Mouse (Mus musculus): ENCODE measurements at regions not wholly inside any gene's neighbourhood (a gene's known extent, or its start where the extent isn't known, plus 50 kb on each side); places are given as distances from the start of the nearest gene placed in this dataset.

DNA sequence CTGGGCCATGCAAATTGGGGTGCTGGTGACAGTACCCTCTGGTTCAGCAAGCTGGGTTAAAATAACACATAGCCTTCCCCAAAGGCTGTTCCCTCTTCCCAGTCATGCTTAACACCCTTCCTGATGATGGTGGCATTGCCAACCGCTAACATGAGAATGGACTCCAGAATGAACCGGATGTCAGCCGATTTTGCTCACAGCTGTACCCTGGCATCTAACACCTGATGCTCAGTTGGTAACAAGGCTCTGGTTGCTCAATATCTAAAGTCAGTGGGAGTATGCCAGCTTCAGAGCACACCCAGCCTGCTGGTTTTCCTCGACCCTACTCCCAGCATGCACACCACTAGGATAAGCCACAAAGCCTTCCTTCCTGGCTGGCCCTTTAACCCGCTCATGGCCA, 164.6 kb upstream of the Nfe2l3 start:
- TF ChIP-seq CTCF (IDR thresholded peaks at IDR 0.05; ENCODE audit: extremely low read depth, insufficient read depth, insufficient read length, insufficient replicate concordance) (no peak), POLR2A (IDR thresholded peaks at IDR 0.05; ENCODE audit: low read depth, low read length) (no peak)
